Mouse (Mus musculus) forebrain, embryonic 13.5 days (tissue): Measurements from ENCODE around the gene Grip1. TPM values are rescaled to one million over a fixed set of nuclear protein-coding genes. Genes with fewer than 3 reads are reported as not detected.

Experiments used
- ATAC-seq: fragments of 200-750 bp; cut with Nextera tagmentation; 2 replicates; pipeline ENCODE4 v1.8.0; 2017
- H3K27ac ChIP-seq: fragments of 300-500 bp; sonication (generic); 2 replicates; pipeline ENCODE4 v1.5.1; 2015; ENCODE audit warnings: inconsistent platforms, mild to moderate bottlenecking, moderate library complexity
- H3K27me3 ChIP-seq: fragments of 300-500 bp; sonication (generic); 2 replicates; pipeline ENCODE4 v1.6.1; 2015; ENCODE audit warnings: mild to moderate bottlenecking, inconsistent platforms
- H3K36me3 ChIP-seq: fragments of 300-500 bp; sonication (generic); 2 replicates; pipeline ENCODE4 v1.6.1; 2015; ENCODE audit warnings: mild to moderate bottlenecking, inconsistent platforms; ENCODE audit not compliant: poor library complexity, severe bottlenecking
- H3K4me1 ChIP-seq: fragments of 300-500 bp; sonication (generic); 2 replicates; pipeline ENCODE4 v1.6.1; 2015; ENCODE audit warnings: inconsistent platforms
- H3K4me2 ChIP-seq: fragments of 300-500 bp; sonication (generic); 2 replicates; pipeline ENCODE4 v1.6.1; 2015; ENCODE audit warnings: inconsistent platforms, mild to moderate bottlenecking, moderate library complexity
- H3K4me3 ChIP-seq: fragments of 300-500 bp; sonication (generic); 2 replicates; pipeline ENCODE4 v1.5.1; 2015; ENCODE audit warnings: mild to moderate bottlenecking, inconsistent platforms
- H3K9ac ChIP-seq: fragments of 300-500 bp; sonication (generic); 2 replicates; pipeline ENCODE4 v1.6.1; 2015; ENCODE audit warnings: mild to moderate bottlenecking, inconsistent platforms
- H3K9me3 ChIP-seq: fragments of 300-500 bp; sonication (generic); replicated peaks from 2 replicates; pipeline ENCODE4 v1.6.1; 2016; ENCODE audit warnings: inconsistent platforms
- WGBS: fragments of 180-500 bp; shearing (Covaris S2); methylation state at CpG from one replicate; pipeline ENCODE4 v1.1.7; 2015; 5-methylcytosine and 5-hydroxymethylcytosine counted together
- polyA plus RNA-seq: library from polyadenylated mRNA; unstranded; fragments of >200 nt; fragmentation: Nextera tagmentation; extraction: Ambion mirVana; gene quantifications from 2 replicates; pipeline ENCODE4 v1.2.1, GENCODE M21; 2015

Gene Grip1
- polyA plus RNA-seq, 1 experiment from 2014 or later, result 12.4 TPM

GRCm38 (mm10) chr10:119634544-119634943, 180.9 kb downstream of the Grip1 start:
- Histone ChIP-seq H3K9me3 (no peaks in the 10 kb centered on the region), H3K4me2 (no peak overlapping the region), H3K9ac (no peak overlapping the region), H3K27ac (no peak overlapping the region), H3K36me3 (no peaks in the 10 kb centered on the region), H3K27me3 (no peaks in the 10 kb centered on the region), H3K4me1 (no peaks in the 10 kb centered on the region), H3K4me3 (no peak overlapping the region)
- WGBS, result 76% methylated on average over 6 of the region's 6 CpGs
- ATAC-seq, result no peak

DNA sequence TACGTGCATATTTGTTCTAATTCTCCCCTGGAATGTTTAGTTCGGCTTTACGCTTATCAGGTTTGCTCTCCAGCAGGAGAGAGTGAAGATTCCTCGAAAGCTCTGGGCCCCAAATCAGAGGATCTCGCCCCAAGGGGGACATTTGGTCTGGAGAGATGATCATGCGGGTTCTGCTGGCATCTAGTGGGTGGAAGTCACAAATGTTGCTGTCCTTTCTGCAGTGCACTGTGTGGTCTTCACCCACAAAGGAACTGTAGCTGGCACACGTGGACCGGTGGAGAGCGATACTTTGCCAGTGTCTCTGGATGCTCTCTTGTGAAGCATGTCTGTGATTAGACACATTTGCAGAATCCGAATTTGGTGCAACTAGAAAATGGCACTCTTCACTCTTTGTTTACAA, 186.9 kb downstream of the Grip1 start:
- Histone ChIP-seq H3K9ac (no peak overlapping the region), H3K4me1 (peaks cover 11% of the 10 kb centered on the region), H3K27me3 (no peaks in the 10 kb centered on the region), H3K4me3 (no peak overlapping the region), H3K4me2 (no peak overlapping the region), H3K36me3 (no peaks in the 10 kb centered on the region), H3K9me3 (no peaks in the 10 kb centered on the region), H3K27ac (no peak overlapping the region)
- ATAC-seq, result no peak
- WGBS, result 85% methylated on average over 10 of the region's 10 CpGs

DNA sequence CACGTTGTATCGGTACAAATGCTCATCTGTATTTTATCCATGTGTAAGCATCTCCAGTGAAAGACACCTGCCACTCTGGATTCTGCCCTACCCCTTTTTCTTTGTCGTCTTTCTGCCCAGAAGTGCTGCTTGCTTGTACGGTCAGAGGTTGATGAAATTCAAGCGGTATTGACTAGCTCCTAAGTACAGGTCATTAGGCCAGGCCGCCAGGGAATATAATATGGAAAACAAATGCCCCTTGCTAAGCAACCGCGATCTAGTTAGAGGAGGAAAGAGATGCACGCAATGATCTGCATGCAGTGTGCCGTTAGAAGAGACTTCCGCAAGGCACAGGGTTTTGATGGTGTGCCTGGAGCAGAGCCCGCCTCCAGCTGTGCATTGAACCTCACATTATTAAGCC, 187.4 kb downstream of the Grip1 start:
- Histone ChIP-seq H3K4me1 (peaks cover 11% of the 10 kb centered on the region), H3K4me3 (no peak overlapping the region), H3K27me3 (no peaks in the 10 kb centered on the region), H3K9me3 (no peaks in the 10 kb centered on the region), H3K36me3 (no peaks in the 10 kb centered on the region), H3K9ac (no peak overlapping the region), H3K4me2 (no peak overlapping the region), H3K27ac (no peak overlapping the region)
- no peak for ATAC-seq
- 58% methylated on average over 12 of the region's 12 CpGs for WGBS

- no peak overlapping the region for H3K9ac ChIP-seq
- peaks cover 11% of the 10 kb centered on the region for H3K4me1 ChIP-seq
- no peaks in the 10 kb centered on the region for H3K36me3 ChIP-seq
- H3K27ac ChIP-seq, result no peak overlapping the region
- no peaks in the 10 kb centered on the region for H3K27me3 ChIP-seq
- 68% methylated on average over 5 of the region's 5 CpGs for WGBS
- ATAC-seq, result peak; percentile 13; the same call in 1 of the 2 replicates
- H3K9me3 ChIP-seq, result no peaks in the 10 kb centered on the region
- no peak overlapping the region for H3K4me2 ChIP-seq
- no peak overlapping the region for H3K4me3 ChIP-seq
Measured at GRCm38 (mm10) chr10:119644289-119644688, 190.7 kb downstream of the Grip1 start.

DNA sequence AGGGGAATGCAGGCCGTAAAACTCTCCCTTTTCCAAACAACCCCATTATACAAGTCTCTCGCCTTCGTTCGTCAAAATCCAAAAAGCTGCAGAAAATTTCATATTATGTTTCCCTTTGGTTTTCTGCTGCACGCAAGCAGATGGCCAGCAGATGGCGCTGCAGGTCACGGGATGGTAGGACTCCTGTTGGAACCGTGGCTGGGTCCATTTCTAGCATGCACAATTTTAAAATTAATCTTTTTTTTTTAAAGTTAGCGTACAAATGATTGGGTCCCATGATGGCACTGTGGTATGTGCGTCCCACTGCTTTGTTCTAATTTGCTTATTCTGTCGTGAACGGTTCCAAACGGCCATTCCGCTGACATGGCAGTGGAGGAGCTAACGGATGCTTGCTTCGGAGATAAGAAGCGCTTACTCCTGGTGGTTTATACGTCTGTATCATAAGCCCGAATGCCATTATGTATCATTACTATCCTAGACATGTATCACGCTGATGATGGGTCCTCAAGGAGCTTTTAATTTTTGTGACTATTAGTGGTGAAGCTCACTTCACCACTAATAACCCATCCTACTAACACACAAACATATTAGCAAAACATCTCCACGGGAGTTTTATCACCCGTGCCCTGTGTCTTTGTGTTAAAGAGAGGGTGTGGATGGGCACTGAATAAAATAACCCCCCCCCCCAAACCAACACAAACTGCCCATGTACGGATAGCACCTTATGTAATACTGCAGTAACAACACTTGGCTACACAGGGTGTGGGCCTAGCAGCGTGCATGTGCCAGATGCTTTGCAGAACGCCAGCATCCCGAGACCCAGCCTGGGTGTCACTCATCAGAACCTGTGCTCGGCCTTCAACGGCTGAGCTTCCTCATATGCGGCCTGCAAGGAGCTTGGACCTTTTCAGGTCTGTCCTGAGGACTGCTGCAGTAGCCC, 193.1 kb downstream of the Grip1 start:
- peak; percentile 69; the same call in 1 of the 2 replicates for ATAC-seq
- 65% methylated on average over 29 of the region's 29 CpGs for WGBS

GRCm38 (mm10) chr10:119660677-119661353, 207.2 kb downstream of the Grip1 start:
- 74% methylated on average over 7 of the region's 7 CpGs for WGBS
- peaks cover 13% of the 10 kb centered on the region; the same call in 1 of the 2 replicates for H3K9me3 ChIP-seq
- no peaks in the 10 kb centered on the region for H3K27me3 ChIP-seq
- H3K4me1 ChIP-seq, result 0 out of 2 replicates have a peak, but pooled peaks cover 3% of the 10 kb centered on the region
- no peaks in the 10 kb centered on the region for H3K36me3 ChIP-seq
- no peak overlapping the region for H3K27ac ChIP-seq
- H3K4me3 ChIP-seq, result no peak overlapping the region
- no peak overlapping the region for H3K4me2 ChIP-seq
- H3K9ac ChIP-seq, result no peak overlapping the region
- ATAC-seq, result 0 out of 2 replicates have a peak, but pooled peaks have one; percentile 41

More for the DNA sequence above, 193.1 kb downstream of the Grip1 start:
- H3K4me1 ChIP-seq, result peaks cover 5% of the 10 kb centered on the region; the same call in 1 of the 2 replicates
- no peak overlapping the region for H3K4me2 ChIP-seq
- H3K4me3 ChIP-seq, result no peak overlapping the region
- H3K27ac ChIP-seq, result no peak overlapping the region
- H3K9ac ChIP-seq, result no peak overlapping the region
- no peaks in the 10 kb centered on the region for H3K9me3 ChIP-seq
- no peaks in the 10 kb centered on the region for H3K36me3 ChIP-seq
- H3K27me3 ChIP-seq, result no peaks in the 10 kb centered on the region

DNA sequence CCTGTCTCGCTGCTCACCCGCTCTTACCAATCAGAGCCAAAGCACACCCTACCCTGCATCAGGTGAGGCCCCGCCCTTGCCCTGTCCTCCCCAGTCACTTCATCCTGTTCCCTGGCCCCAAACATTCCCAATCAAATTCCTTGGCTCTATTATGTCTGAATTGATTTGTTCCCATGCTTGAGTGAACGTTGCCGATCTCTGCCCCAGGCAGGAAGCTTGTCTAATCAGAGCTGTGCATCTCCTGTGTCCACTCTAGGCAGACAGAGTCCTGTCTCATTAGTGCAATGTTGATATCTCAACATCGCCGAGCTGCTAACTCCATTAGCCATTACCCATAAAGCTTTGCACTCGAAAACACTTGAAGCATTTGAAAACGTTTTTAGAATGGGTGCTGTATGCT, 210.0 kb downstream of the Grip1 start:
- ATAC-seq, result no peak
- 84% methylated on average over 9 of the region's 9 CpGs for whole genome bisulfite sequencing

DNA sequence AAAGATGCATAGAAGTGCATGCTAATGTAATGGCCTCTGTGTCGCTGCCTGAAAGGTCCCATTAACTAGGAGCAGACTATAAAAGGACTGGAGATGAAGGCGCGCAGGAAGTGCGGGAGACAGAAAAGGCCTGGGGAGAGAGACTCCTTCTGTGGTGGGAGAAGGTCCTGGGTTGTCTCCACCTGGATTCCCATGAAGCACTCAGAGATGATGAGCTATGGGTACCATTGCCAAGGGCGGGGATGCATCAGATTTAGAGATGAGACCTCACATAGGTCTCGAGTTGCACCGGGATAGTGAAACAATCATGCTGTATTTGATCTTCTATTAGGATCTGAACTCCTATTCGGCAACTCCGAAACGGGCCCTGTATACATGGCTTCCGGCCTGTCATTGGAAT, 212.8 kb downstream of the Grip1 start:
- Histone ChIP-seq H3K27ac (no peak overlapping the region), H3K4me2 (no peak overlapping the region), H3K4me3 (no peak overlapping the region), H3K27me3 (no peaks in the 10 kb centered on the region), H3K4me1 (peaks cover under 1% of the 10 kb centered on the region), H3K36me3 (no peaks in the 10 kb centered on the region), H3K9ac (no peak overlapping the region), H3K9me3 (no peaks in the 10 kb centered on the region)
- WGBS, result 77% methylated on average over 11 of the region's 11 CpGs
- no peak for ATAC-seq

More for the DNA sequence above, 210.0 kb downstream of the Grip1 start:
- Histone ChIP-seq H3K9ac (no peak overlapping the region), H3K36me3 (no peaks in the 10 kb centered on the region), H3K9me3 (no peaks in the 10 kb centered on the region), H3K4me2 (no peak overlapping the region), H3K27ac (no peak overlapping the region), H3K4me3 (no peak overlapping the region), H3K27me3 (no peaks in the 10 kb centered on the region), H3K4me1 (0 out of 2 replicates have a peak, but pooled peaks cover 3% of the 10 kb centered on the region)

GRCm38 (mm10) chr10:119670456-119670855, 216.8 kb downstream of the Grip1 start:
- Histone ChIP-seq H3K4me1 (peaks cover 9% of the 10 kb centered on the region), H3K9me3 (no peaks in the 10 kb centered on the region), H3K4me3 (no peak overlapping the region), H3K9ac (no peak overlapping the region), H3K36me3 (no peaks in the 10 kb centered on the region), H3K4me2 (no peak overlapping the region), H3K27ac (no peak overlapping the region), H3K27me3 (no peaks in the 10 kb centered on the region)
- no peak for ATAC-seq
- 58% methylated on average over 7 of the region's 7 CpGs for WGBS

DNA sequence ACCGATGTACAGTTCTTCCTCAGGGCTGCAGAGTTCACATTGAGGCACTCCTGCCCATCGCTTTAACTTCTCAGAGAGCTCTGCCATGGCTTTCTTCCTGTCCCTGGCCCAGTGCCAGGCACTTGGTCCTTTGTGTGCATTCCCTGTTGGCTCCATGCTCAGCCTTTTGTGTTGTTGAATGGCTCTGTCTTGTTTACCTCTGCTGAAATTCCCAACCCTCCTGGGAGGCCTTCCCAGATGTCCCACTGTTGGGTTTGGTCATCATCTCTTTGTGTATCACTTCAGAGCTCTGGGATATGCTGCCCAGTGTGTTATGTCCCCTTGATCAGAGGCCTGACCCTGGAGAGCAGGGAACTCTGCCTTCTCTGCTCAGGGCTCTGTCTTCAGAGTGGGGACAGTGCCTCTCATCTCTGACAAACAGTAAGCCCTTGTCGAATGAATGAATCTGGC, 230.8 kb downstream of the Grip1 start:
- H3K9me3 ChIP-seq, result no peaks in the 10 kb centered on the region
- H3K9ac ChIP-seq, result no peak overlapping the region
- peak overlapping the region; percentile 16 for H3K27ac ChIP-seq
- WGBS, result 14% methylated on average over 3 of the region's 3 CpGs
- peaks cover 33% of the 10 kb centered on the region for H3K4me1 ChIP-seq
- peak; percentile 77 for ATAC-seq
- H3K36me3 ChIP-seq, result no peaks in the 10 kb centered on the region
- H3K4me3 ChIP-seq, result no peak overlapping the region
- 0 out of 2 replicates have a peak overlapping the region, but pooled peaks have one; percentile 3 for H3K4me2 ChIP-seq
- H3K27me3 ChIP-seq, result no peaks in the 10 kb centered on the region

DNA sequence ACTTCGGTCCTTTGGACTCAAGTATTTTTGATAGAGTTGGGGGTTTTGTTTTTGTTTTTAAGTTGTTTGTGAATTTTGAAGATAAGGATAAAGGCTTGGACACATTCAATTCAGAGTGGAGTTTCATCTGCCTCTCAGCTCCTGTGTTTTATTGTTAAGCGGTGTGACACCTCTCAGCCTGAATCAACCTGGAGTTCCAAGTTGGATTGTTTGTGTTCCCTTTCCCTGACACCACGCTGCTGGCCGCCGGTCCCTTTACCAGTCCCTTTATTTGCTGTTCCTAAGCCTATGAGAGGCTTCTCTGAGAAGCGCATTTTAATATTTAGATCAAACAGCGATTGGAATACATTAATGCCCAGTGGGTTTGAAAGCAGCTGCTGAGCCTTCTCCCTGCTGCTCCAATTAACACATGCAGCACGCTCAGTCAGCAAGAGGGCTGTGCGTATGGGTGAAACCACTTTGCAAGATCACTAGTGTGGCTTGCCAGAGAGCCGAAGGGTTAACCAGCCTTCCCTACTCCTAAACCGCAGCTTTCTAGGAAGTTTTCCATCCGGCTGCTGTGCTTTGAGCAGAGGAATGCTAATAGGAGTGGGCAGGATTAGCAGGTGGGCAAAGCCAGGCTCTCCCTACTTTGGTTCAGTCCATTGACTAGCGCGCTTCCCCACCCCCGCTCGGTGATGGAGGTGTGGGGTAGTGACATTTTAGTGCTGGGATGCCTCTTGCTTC, 237.9 kb downstream of the Grip1 start:
- Histone ChIP-seq H3K27me3 (no peaks in the 10 kb centered on the region), H3K4me3 (peak overlapping the region; percentile 56), H3K9ac (peak overlapping the region; percentile 64), H3K27ac (peak overlapping the region; percentile 93), H3K9me3 (no peaks in the 10 kb centered on the region), H3K4me2 (peak overlapping the region; percentile 94), H3K4me1 (peaks cover 52% of the 10 kb centered on the region), H3K36me3 (no peaks in the 10 kb centered on the region)
- 1% methylated on average over 16 of the region's 16 CpGs for WGBS
- ATAC-seq, result peak; percentile 93
